ENCODE assay signal across 11 mouse cellular contexts in genomic region chr15:8968229-8968595, GRCm38 (mm10). TPM values are rescaled to one million over a fixed set of nuclear protein-coding genes. Genes with fewer than 3 reads are reported as not detected.
DNase-seq lines count a peak whose midpoint lies in the region; ATAC-seq and TF ChIP-seq lines count a peak whose summit lies in the region.
"Had no signal": no experiment of that assay in that cellular context is flagged by ENCODE, and none has a peak within 500 bp of the region (broad histone marks: within the 10 kb centered on the region; RNA-seq: fewer than 3 reads in every experiment).

No protein-coding gene starts in this region.

- H3K27ac ChIP-seq in heart, embryonic 14.5 days (replicated peaks in 1 of 2; ENCODE audit: control insufficient read depth in 1 of 2, insufficient read depth in 1 of 2, low read depth in 2 of 2, low read length in 2 of 2), result no peak overlapping the region
- no peak overlapping the region for H3K27ac ChIP-seq in intestine, embryonic 15.5 days
- H3K27ac ChIP-seq in liver, embryonic 15.5 days (replicated peaks), result no peak overlapping the region

- H3K4me3 ChIP-seq in heart, embryonic 14.5 days (ENCODE audit: control insufficient read depth in 1 of 2, insufficient read depth in 1 of 2, low read depth in 1 of 2, low read length in 2 of 2), result no peak overlapping the region
- peak overlapping the region; percentile 31 for H3K4me3 ChIP-seq in intestine, embryonic 15.5 days (replicated peaks)
- peak overlapping the region; percentile 10 for H3K4me3 ChIP-seq in liver, embryonic 15.5 days (replicated peaks)

- no peak for TF ChIP-seq CTCF in brain, embryonic 14.5 days (IDR thresholded peaks at IDR 0.05; ENCODE audit: borderline replicate concordance, extremely low read depth, insufficient read depth, insufficient read length)

- no peak for ATAC-seq in heart, embryonic 14.5 days (ENCODE audit: insufficient number of reproducible peaks, insufficient read depth, low FRiP score, low read depth)
- peak; percentile 73 for ATAC-seq in intestine, embryonic 15.5 days
- ATAC-seq in liver, embryonic 15.5 days (ENCODE audit: insufficient read depth), result no peak

- intact Hi-C loops in left cerebral cortex, postnatal 4 days (cut with DNase I), result no loop called here

- H3K9ac ChIP-seq in heart, embryonic 14.5 days (ENCODE audit: low read length), result no peak overlapping the region
- 0 out of 2 replicates have a peak overlapping the region, but pooled peaks have one; percentile 31 for H3K9ac ChIP-seq in intestine, embryonic 15.5 days
- H3K9ac ChIP-seq in liver, embryonic 15.5 days, result no peak overlapping the region

- WGBS in heart, embryonic 14.5 days, result 76% methylated on average over 14 of the region's 14 CpGs
- 34% methylated on average over 14 of the region's 14 CpGs for WGBS in intestine, embryonic 15.5 days
- WGBS in liver, embryonic 15.5 days (ENCODE audit: insufficient replicate concordance), result 72% methylated on average over 14 of the region's 14 CpGs

- no peaks in the 10 kb centered on the region for H3K27me3 ChIP-seq in heart, embryonic 14.5 days (ENCODE audit: control insufficient read depth, insufficient read depth, low read length)
- H3K27me3 ChIP-seq in intestine, embryonic 15.5 days (replicated peaks), result no peaks in the 10 kb centered on the region
- no peaks in the 10 kb centered on the region for H3K27me3 ChIP-seq in liver, embryonic 15.5 days

- H3K4me2 ChIP-seq in heart, embryonic 14.5 days (ENCODE audit: low read length), result peak overlapping the region; percentile 24
- peak overlapping the region; percentile 58 for H3K4me2 ChIP-seq in intestine, embryonic 15.5 days (replicated peaks)
- H3K4me2 ChIP-seq in liver, embryonic 15.5 days, result peak overlapping the region; percentile 49

- no peak for DNase-seq in heart, adult 8-10 months (ENCODE audit: low spot score)
- peak; percentile 9 for DNase-seq in brain, embryonic 14.5 days (ENCODE audit: low read depth)
- DNase-seq in right cerebral cortex, postnatal 14 days, result no peak
- DNase-seq in left cerebral cortex, postnatal 4 days, result no peak
- DNase-seq in thymus, postnatal 0 days (ENCODE audit: low spot score), result no peak
- DNase-seq: lung, adult 2 months had no signal

- H3K4me1 ChIP-seq in heart, embryonic 14.5 days (ENCODE audit: control insufficient read depth in 2 of 2, insufficient read depth in 2 of 2, low read length in 2 of 2), result no peaks in the 10 kb centered on the region
- 0 out of 2 replicates have a peak, but pooled peaks cover 2% of the 10 kb centered on the region for H3K4me1 ChIP-seq in intestine, embryonic 15.5 days (replicated peaks)
- H3K4me1 ChIP-seq in liver, embryonic 15.5 days (replicated peaks), result no peaks in the 10 kb centered on the region

- no peak for TF ChIP-seq POLR2A in brain, embryonic 14.5 days (IDR thresholded peaks at IDR 0.05; ENCODE audit: borderline replicate concordance, extremely low read depth, insufficient read depth, insufficient read length, poor library complexity, severe bottlenecking)

- no peaks in the 10 kb centered on the region for H3K36me3 ChIP-seq in heart, embryonic 14.5 days (ENCODE audit: control insufficient read depth, insufficient read depth, low read length)
- H3K36me3 ChIP-seq in intestine, embryonic 15.5 days, result no peaks in the 10 kb centered on the region
- no peaks in the 10 kb centered on the region for H3K36me3 ChIP-seq in liver, embryonic 15.5 days (replicated peaks)

- H3K9me3 ChIP-seq in heart, embryonic 14.5 days (ENCODE audit: control insufficient read depth, low read length), result no peaks in the 10 kb centered on the region
- H3K9me3 ChIP-seq in intestine, embryonic 15.5 days, result no peaks in the 10 kb centered on the region
- H3K9me3 ChIP-seq in liver, embryonic 15.5 days (replicated peaks), result no peaks in the 10 kb centered on the region

RNA-seq across cellular contexts. Expression of gene Ranbp3l, which starts 0.5 kb away (rescaled TPM):
- polyA plus RNA-seq in heart, embryonic 14.5 days (2014; fragmentation: Nextera tagmentation; extraction: Ambion mirVana), result 0.16 and 0.24 TPM in 2 replicates
- not detected for total RNA-seq in heart, adult 8-10 months (2022)
- 4.5 and 7.5 TPM in 2 replicates for polyA plus RNA-seq in brain, embryonic 14.5 days (2012; rRNA removed)
- polyA plus RNA-seq in intestine, embryonic 15.5 days (2015; fragmentation: Nextera tagmentation; extraction: Ambion mirVana), result 0.38 and 0.41 TPM in 2 replicates
- polyA plus RNA-seq in liver, embryonic 15.5 days (2015; fragmentation: Nextera tagmentation; extraction: Ambion mirVana), result 0.47 and 0.77 TPM in 2 replicates
- total RNA-seq in left cerebral cortex, postnatal 4 days (2021), result 1 to 10 TPM; 7.9 to 9.4 TPM
- 0.57 and 0.82 TPM in 2 replicates for polyA plus RNA-seq in thymus, postnatal 0 days (2015; fragmentation: Nextera tagmentation; extraction: Ambion mirVana)
- total RNA-seq: common myeloid progenitor, adult 5-6 weeks; heart, postnatal 10 days had no signal

Comparison
In these comparisons a context has a peak if more than half of its experiments do, and no peak if none do; other contexts are left out.
1. H3K4me3 ChIP-seq: peak in intestine, embryonic 15.5 days (single experiment) and liver, embryonic 15.5 days (single experiment); none in heart, embryonic 14.5 days (0 of 2).
2. Peak in every context shown above with its lines, with median percentiles within 50 percentile points of each other: H3K4me2 ChIP-seq.